Comparison of ENCODE assay signal across 13 mouse cellular contexts in the genomic region with DNA sequence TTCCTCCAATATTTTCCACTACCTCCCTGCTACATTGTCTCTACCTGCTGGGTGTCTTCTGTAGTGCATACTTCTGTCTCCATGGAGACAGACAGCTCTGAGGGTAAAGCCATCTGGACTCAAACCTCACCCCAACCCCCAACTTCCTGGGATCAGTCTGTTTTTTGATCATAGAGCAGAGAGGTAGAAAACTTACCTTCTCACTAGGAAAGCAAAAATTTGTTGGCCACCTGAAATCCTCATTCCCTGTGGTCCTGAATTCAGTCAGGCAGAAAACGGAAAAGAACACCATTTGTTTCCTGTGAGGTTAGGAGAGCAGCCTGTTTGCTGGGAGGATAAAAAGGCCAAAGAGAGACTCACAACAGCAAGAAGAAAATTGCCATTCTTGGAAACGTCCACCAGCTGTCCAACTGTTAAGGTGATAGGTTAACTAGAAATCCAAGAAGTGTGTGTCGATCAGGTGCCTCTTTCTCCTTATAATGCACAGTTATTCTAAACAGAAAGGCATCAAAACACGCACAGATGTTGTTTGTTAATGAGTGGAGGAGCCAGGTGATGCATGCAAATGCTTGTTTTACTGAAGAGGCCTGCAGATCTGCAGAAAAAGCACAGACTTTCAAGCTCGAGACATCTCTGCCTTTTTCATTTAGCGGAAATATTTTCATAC.
DNase-seq lines count a peak whose midpoint lies in the region; ATAC-seq lines count a peak whose summit lies in the region.
"Had no signal": no experiment of that assay in that cellular context is flagged by ENCODE, and none has a peak within 500 bp of the region (broad histone marks: within the 10 kb centered on the region; RNA-seq: fewer than 3 reads in every experiment).

No protein-coding gene starts in this region.

- H3K36me3 ChIP-seq in neural tube, embryonic 15.5 days, result no peaks in the 10 kb centered on the region
- no peaks in the 10 kb centered on the region for H3K36me3 ChIP-seq in hindbrain, embryonic 15.5 days
- no peaks in the 10 kb centered on the region for H3K36me3 ChIP-seq in neural tube, embryonic 12.5 days

- no peak overlapping the region for H3K4me2 ChIP-seq in neural tube, embryonic 15.5 days
- H3K4me2 ChIP-seq in hindbrain, embryonic 15.5 days, result no peak overlapping the region
- no peak overlapping the region for H3K4me2 ChIP-seq in neural tube, embryonic 12.5 days (replicated peaks)

- no peak overlapping the region for H3K4me3 ChIP-seq in neural tube, embryonic 15.5 days (replicated peaks)
- no peak overlapping the region for H3K4me3 ChIP-seq in hindbrain, embryonic 15.5 days
- H3K4me3 ChIP-seq in neural tube, embryonic 12.5 days, result no peak overlapping the region

- no peak overlapping the region for H3K9ac ChIP-seq in neural tube, embryonic 15.5 days (replicated peaks)
- no peak overlapping the region for H3K9ac ChIP-seq in hindbrain, embryonic 15.5 days
- H3K9ac ChIP-seq in neural tube, embryonic 12.5 days, result no peak overlapping the region

- ATAC-seq in neural tube, embryonic 15.5 days (ENCODE audit: low FRiP score), result no peak; the same call in 1 of the 2 replicates
- peak; percentile 66; the same call in 1 of the 2 replicates for ATAC-seq in hindbrain, embryonic 15.5 days (ENCODE audit: low FRiP score, low read depth)
- ATAC-seq in neural tube, embryonic 12.5 days (ENCODE audit: low FRiP score, low read depth), result peak; percentile 77
- ATAC-seq: CD4-positive, CD25-positive, alpha-beta regulatory T cell, adult 4 months; intestine, embryonic 16.5 days had no signal

- DNase-seq in neural tube, embryonic 10.5 days (ENCODE audit: extremely low spot score, low spot score), result peak; percentile 14
- DNase-seq in embryo, embryonic 11 days, result peak; percentile 47
- DNase-seq in adrenal gland, adult 2 months, result no peak
- no peak for DNase-seq in adipocyte (ENCODE audit: low spot score)
- no peak for DNase-seq in gastrocnemius, adult 8-10 months (ENCODE audit: low spot score in 2 of 2)
- DNase-seq: gastrocnemius, postnatal 25 days; lung, postnatal 36 days; thymus, adult 18-20 months had no signal

- no peaks in the 10 kb centered on the region for H3K27me3 ChIP-seq in neural tube, embryonic 15.5 days (replicated peaks)
- no peaks in the 10 kb centered on the region for H3K27me3 ChIP-seq in hindbrain, embryonic 15.5 days
- no peaks in the 10 kb centered on the region for H3K27me3 ChIP-seq in neural tube, embryonic 12.5 days (replicated peaks)

- H3K9me3 ChIP-seq in neural tube, embryonic 15.5 days (replicated peaks), result no peaks in the 10 kb centered on the region
- H3K9me3 ChIP-seq in hindbrain, embryonic 15.5 days, result no peaks in the 10 kb centered on the region
- H3K9me3 ChIP-seq in neural tube, embryonic 12.5 days, result no peaks in the 10 kb centered on the region

- H3K27ac ChIP-seq in neural tube, embryonic 15.5 days (replicated peaks), result no peak overlapping the region
- peak overlapping the region; percentile 44; the same call in 1 of the 2 replicates for H3K27ac ChIP-seq in hindbrain, embryonic 15.5 days (replicated peaks)
- no peak overlapping the region for H3K27ac ChIP-seq in neural tube, embryonic 12.5 days

- WGBS in neural tube, embryonic 15.5 days, result 45% methylated on average over 6 of the region's 6 CpGs
- WGBS in hindbrain, embryonic 15.5 days, result 46% methylated on average over 6 of the region's 6 CpGs
- 62% methylated on average over 6 of the region's 6 CpGs for WGBS in neural tube, embryonic 12.5 days

- H3K4me1 ChIP-seq in neural tube, embryonic 15.5 days, result 0 out of 2 replicates have a peak, but pooled peaks cover 4% of the 10 kb centered on the region
- 0 out of 2 replicates have a peak, but pooled peaks cover 9% of the 10 kb centered on the region for H3K4me1 ChIP-seq in hindbrain, embryonic 15.5 days (replicated peaks)
- H3K4me1 ChIP-seq in neural tube, embryonic 12.5 days, result peaks cover 8% of the 10 kb centered on the region

Comparison
In these comparisons a context has a peak if more than half of its experiments do, and no peak if none do; other contexts are left out.
1. DNase-seq: peak in neural tube, embryonic 10.5 days (single experiment) and embryo, embryonic 11 days (single experiment); none in adrenal gland, adult 2 months (single experiment), adipocyte (single experiment) and gastrocnemius, adult 8-10 months (0 of 2).